Mouse (Mus musculus) lung, postnatal 4 days (tissue): ENCODE measurements around the gene Ehd4.

Experiments
- DNase-seq, 2 experiments: peaks; one replicate each; pipeline ENCODE4 v3.0.0; 2021

Gene Ehd4

GRCm38 (mm10) chr2:120068555-120069465, 85.6 kb downstream of the Ehd4 start:
- DNase-seq = peak in 1 of 2 experiments; percentile 62

DNA sequence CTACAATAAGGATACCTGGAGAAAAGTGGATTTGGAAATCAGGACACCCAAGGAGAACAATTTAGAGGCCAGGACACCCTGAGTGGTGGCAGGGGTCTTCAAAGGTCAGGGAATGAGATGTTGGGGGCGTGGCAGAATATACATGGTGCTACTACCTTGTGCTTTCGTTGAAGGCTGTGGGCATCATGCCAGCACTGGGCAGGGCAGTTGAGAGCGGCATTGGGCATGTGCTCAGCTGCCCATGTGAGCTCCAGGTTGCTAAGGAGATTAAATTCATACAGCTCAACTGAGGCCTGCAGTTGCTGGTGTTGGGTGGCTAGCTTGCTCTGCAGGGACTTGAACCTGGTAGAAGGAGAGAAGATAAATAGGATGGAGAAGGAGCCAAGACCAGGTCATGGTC, 88.2 kb downstream of the Ehd4 start:
- peak; percentile 38 to 61 for DNase-seq

DNA sequence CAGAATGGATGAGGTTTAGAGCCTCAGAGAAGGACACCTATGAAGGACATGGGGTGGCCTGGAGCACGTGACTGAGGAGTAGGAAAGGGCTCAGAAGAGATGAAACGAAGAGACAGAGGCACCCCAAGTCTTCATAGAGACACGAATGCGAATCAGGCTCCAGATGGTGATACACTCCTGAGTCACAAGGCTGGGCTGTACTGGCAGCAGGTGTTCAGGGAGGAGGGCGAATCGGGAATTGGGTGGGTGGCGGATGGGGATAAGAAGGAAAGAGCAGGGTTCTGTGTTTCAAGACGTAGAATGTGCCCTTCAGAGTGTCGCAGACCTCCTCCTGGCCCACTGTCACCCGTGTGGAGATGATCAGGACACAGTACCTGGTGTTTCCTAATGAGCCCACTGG, 89.2 kb downstream of the Ehd4 start:
- DNase-seq = no peak

- DNase-seq = no peak
Measured at GRCm38 (mm10) chr2:120064639-120065038, 89.8 kb downstream of the Ehd4 start.

DNA sequence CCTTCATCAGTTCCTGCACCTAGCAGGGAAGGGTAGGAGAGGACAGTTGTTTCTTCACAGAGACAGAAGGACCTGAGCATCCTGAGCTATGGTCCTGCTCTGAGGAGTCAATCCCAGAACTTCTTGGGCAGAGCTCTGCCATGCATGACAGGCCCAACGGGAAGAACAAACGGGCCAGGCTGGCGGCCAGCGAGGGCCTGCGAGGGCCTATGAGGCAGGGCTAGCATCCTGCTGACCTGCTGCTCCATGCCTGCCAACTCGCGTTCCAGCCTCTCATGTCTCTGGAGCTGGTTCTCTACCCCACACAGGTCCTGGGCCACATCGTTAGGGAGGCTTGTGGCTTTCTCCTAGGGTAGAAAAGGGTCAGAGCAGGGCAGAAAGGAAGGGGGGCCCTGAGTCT, 92.2 kb downstream of the Ehd4 start:
- DNase-seq = no peak

GRCm38 (mm10) chr2:120060651-120061050, 93.8 kb downstream of the Ehd4 start:
- DNase-seq = no peak

GRCm38 (mm10) chr2:120060190-120060589, 94.2 kb downstream of the Ehd4 start:
- peak; percentile 75 to 84 for DNase-seq

- DNase-seq = peak in 1 of 2 experiments; percentile 49
Measured at GRCm38 (mm10) chr2:120059466-120059865, 94.9 kb downstream of the Ehd4 start.

DNA sequence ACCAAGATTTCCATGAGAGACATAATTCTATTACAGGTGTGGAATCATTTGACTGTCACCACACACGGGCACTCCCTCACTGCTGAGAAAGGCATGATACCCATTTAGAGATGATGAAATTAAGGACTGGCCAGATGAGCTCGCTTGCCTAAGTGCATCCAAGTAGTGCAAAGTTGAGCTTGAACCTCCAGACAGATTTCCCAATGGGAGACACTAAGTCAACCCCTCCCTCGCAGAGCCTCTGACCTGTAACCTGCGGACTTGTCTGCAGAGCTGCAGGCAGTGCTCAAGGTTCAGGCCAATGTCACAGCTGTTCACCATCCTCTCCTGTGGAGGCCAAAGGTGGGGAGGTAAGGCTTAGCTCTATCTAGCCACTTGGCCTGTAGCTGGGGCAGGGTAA, 95.6 kb downstream of the Ehd4 start:
- DNase-seq = peak in 1 of 2 experiments; percentile 15

DNA sequence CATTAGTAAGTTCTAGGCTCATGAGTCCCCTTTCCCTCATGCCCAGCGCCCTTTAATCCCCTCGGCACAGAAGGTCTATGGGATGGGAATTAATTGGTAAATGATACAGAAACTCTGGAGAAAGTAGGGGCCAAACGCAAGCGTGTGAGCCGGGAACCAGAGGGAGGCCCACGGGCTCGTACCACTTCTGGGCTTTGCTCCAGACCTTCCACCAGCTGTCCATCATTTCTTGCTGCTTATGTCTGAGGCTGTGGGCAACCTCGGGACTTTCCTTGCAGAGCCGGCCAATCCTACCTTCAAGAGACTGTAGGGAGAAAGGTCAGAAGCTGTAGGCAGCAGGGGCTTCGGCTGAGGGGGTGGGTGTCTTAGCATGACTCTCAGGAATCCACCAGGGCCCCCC, 98.5 kb downstream of the Ehd4 start:
- DNase-seq = no peak

- no peak for DNase-seq
Measured at GRCm38 (mm10) chr2:120054771-120055552, 99.4 kb downstream of the Ehd4 start.

GRCm38 (mm10) chr2:120051405-120051804, 103.0 kb downstream of the Ehd4 start:
- no peak for DNase-seq

GRCm38 (mm10) chr2:120049632-120050274, 104.7 kb downstream of the Ehd4 start:
- DNase-seq = peak; percentile 52 to 74

DNA sequence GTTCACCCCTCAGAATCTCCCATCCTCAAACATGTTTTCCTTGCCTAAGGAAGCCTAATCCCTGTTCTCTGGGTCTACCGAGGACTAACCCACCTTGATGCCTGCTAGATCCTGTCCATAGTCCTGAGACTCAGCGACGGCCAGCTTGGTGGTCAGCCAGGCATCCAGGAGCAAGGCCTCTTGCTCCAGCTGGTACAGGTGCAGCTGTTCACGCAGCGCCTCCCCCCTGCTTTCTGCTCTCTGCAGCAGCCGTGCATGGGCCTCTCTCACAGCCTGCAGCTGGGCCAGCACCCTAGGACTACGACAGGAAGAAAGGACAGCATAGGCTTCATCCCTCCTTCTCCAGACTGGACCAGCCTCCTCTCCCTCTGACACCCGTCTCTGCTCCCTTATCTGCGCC, 106.2 kb downstream of the Ehd4 start:
- DNase-seq = no peak

DNA sequence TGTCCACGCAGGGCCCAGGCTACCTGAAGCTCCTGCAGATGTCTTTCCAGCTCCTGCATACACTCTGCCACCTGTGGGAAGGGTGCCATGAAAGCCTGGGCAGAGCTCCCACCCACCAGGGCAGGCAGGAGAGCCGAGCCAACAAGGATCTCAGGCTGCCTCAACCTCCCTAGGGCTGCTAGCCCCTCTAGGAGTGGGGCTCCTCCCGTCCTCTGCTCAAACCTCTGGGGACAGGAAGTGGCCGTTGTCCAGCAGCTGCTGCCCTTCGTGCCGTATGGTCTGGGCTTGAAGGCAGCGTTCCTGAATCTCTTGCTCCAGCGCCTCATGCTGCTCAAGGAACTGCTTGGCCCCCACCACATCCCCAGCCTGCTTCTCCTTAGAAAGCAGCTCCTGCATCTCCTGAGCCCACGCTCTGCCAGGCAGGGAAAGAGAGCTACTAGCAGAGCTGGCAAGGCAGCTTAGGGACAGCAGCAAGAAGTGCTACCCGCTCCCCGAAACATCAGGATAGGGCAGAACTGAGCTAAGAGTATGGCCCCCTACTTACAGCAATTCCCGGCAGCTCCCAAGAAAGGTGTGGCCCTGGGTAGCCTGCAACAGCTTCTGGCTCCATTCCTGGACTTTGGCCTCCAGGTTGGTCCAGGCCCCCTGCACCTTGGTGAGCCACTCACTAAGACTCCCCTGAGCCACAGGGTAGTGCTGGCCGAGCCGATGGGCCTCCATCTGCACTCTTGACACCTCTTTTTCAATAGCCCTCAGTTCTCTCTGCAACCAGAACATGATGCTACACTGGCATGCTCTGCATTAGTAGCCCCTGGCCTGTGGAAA, 107.7 kb downstream of the Ehd4 start:
- no peak for DNase-seq

GRCm38 (mm10) chr2:120044676-120045075, 109.7 kb downstream of the Ehd4 start:
- DNase-seq = no peak

DNA sequence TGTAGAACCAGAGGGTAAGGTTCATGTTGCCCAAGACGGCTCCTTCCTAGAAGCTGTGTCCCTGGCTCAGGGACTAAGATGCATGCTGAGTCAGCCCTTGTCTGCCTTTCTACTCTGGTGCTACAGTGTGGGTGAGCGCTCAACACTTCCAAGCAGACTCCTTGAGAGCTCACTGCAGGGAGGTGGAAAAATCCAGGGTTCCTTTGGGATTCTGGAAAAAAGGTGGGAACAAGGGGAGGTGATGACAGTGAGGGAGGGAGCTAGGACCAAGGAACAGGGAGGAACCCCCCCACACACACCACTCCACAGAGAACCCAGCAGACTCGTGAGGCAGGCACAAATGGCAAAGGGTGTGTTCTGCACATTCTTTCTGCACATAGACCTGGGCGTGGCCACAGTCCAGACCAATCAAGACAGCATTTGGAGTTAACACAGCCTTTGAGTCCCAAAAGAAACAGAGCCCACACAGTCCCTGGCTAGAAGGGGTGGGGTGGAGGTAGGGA, 110.3 kb downstream of the Ehd4 start:
- peak; percentile 44 to 61 for DNase-seq

DNA sequence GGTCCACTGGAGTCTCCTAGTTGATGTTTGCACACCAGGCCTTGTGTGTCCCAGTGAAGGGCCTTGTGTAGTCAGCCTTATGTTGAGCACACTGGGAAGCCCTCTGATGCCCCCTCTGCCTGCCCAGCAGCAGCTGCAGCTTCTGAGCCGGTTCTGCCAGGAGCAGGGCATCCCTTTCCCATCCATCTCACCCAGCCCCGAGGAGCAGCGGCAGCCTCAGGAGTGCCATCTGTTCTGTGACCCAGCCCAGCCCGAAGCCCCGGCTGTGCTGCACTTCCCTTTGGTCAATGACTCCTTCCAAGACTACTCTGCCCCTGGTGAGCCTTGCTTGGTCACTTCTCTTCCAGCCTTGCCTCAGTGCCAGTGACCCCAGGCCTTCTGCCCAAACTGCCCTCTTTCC, 113.4 kb downstream of the Ehd4 start:
- DNase-seq = no peak
